16 mouse cellular contexts compared by ENCODE assay signal in the genomic region with DNA sequence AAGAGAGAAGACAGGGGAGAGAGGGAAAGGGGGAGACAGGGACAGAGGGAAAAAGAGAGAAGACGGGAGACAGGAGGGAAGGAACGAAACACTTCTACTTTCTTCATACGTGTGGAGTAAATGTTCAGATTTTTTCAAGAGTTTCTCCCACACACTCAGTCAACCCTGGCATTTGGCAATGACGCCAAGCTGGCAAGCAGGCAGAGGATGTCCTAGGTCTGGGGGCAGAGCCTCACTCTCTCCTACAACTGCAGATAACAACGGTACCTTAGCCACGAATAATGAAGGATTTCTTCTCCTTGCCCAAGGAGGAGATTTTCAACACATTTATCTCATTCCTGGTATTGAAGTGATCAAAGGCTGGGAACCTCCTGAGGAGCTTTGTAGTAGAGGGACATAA. TPM values are rescaled to one million over a fixed set of nuclear protein-coding genes. Genes with fewer than 3 reads are reported as not detected.
A peak's percentile ranks its signal among the peaks of the same experiment; 100 is the strongest.
DNase-seq lines count a peak whose midpoint lies in the region; ATAC-seq lines count a peak whose summit lies in the region.
"Had no signal": no experiment of that assay in that cellular context is flagged by ENCODE, and none has a peak within 500 bp of the region (broad histone marks: within the 10 kb centered on the region; RNA-seq: fewer than 3 reads in every experiment).

No protein-coding gene starts in this region.

- ATAC-seq in activated CD4-positive, CD25-positive, alpha-beta regulatory T cell, adult 4 months, result peak; percentile 23
- no peak for ATAC-seq in intestine, embryonic 16.5 days
- ATAC-seq: hindbrain, postnatal 0 days had no signal

- no peak for DNase-seq in heart, embryonic 10.5 days (ENCODE audit: low spot score)
- DNase-seq in heart, postnatal 25 days (ENCODE audit: low spot score), result no peak
- peak; percentile 30 for DNase-seq in lung, postnatal 10 days
- no peak for DNase-seq in lung, adult 18-20 months
- DNase-seq in gastrocnemius, postnatal 25 days, result no peak
- no peak for DNase-seq in c-Kit-positive CD71-positive TER-119-positive erythroid progenitor cells, embryonic 14.5 days (ENCODE audit: low spot score)
- DNase-seq: liver; lung, postnatal 14 days had no signal

- intact Hi-C loops in heart, postnatal 25 days (cut with DNase I), result no loop called here

- no peaks in the 10 kb centered on the region for H3K36me3 ChIP-seq in heart, embryonic 10.5 days
- H3K36me3 ChIP-seq in intestine, embryonic 16.5 days (ENCODE audit: control insufficient read depth, insufficient read depth, low read length), result no peaks in the 10 kb centered on the region
- H3K36me3 ChIP-seq: embryonic facial prominence, embryonic 10.5 days; midbrain, embryonic 12.5 days; neural tube, embryonic 12.5 days; stomach, embryonic 15.5 days had no signal

- peak overlapping the region; percentile 33 for H3K27ac ChIP-seq in heart, embryonic 10.5 days
- 0 out of 2 replicates have a peak overlapping the region, but pooled peaks have one; percentile 27 for H3K27ac ChIP-seq in intestine, embryonic 16.5 days (ENCODE audit: low read length)
- H3K27ac ChIP-seq: embryonic facial prominence, embryonic 10.5 days; hindbrain, postnatal 0 days; midbrain, embryonic 12.5 days; neural tube, embryonic 12.5 days; stomach, embryonic 15.5 days had no signal

- H3K27me3 ChIP-seq in heart, embryonic 10.5 days (ENCODE audit: insufficient read depth, poor library complexity, severe bottlenecking), result no peaks in the 10 kb centered on the region
- H3K27me3 ChIP-seq in intestine, embryonic 16.5 days (replicated peaks; ENCODE audit: control insufficient read depth, insufficient read depth, low read length), result no peaks in the 10 kb centered on the region
- H3K27me3 ChIP-seq: midbrain, embryonic 12.5 days; neural tube, embryonic 12.5 days; Patski; stomach, embryonic 15.5 days had no signal

- peaks cover 68% of the 10 kb centered on the region for H3K4me1 ChIP-seq in heart, embryonic 10.5 days
- peaks cover 43% of the 10 kb centered on the region for H3K4me1 ChIP-seq in intestine, embryonic 16.5 days (ENCODE audit: control insufficient read depth, insufficient read depth, low read length)

- H3K9me3 ChIP-seq in heart, embryonic 10.5 days, result no peaks in the 10 kb centered on the region
- H3K9me3 ChIP-seq in intestine, embryonic 16.5 days (ENCODE audit: control insufficient read depth, low read length), result no peaks in the 10 kb centered on the region
- H3K9me3 ChIP-seq: embryonic facial prominence, embryonic 10.5 days; midbrain, embryonic 12.5 days; neural tube, embryonic 12.5 days; stomach, embryonic 15.5 days had no signal

- no peak overlapping the region for H3K4me3 ChIP-seq in heart, embryonic 10.5 days
- no peak overlapping the region for H3K4me3 ChIP-seq in intestine, embryonic 16.5 days (ENCODE audit: low read length)
- H3K4me3 ChIP-seq: embryonic facial prominence, embryonic 10.5 days; midbrain, embryonic 12.5 days; neural tube, embryonic 12.5 days; stomach, embryonic 15.5 days had no signal

- H3K4me2 ChIP-seq in intestine, embryonic 16.5 days (ENCODE audit: low read depth, low read length), result peak overlapping the region; percentile 39; the same call in 1 of the 2 replicates
- H3K4me2 ChIP-seq: stomach, embryonic 15.5 days had no signal

- peak overlapping the region; percentile 11; the same call in 1 of the 2 replicates for H3K9ac ChIP-seq in intestine, embryonic 16.5 days (ENCODE audit: low read depth, low read length)
- H3K9ac ChIP-seq: midbrain, embryonic 12.5 days; neural tube, embryonic 12.5 days; stomach, embryonic 15.5 days had no signal

- 38% methylated on average over 6 of the region's 6 CpGs for WGBS in heart, embryonic 10.5 days
- WGBS in intestine, embryonic 16.5 days, result 49% methylated on average over 6 of the region's 6 CpGs

RNA-seq across cellular contexts. Expression of gene Rras2, which starts 30.2 kb away (rescaled TPM):
- 51.8 and 57.5 TPM in 2 replicates for polyA plus RNA-seq in heart, embryonic 10.5 days (2016; fragmentation: Nextera tagmentation; extraction: Ambion mirVana)
- 10 to 100 TPM; 48.2 to 50.2 TPM for total RNA-seq in heart, postnatal 25 days (2021)
- polyA plus RNA-seq in activated CD4-positive, CD25-positive, alpha-beta regulatory T cell, adult 4 months (2017; shearing (Covaris generic)), result 10 to 100 TPM in 1 of 2 experiments, 1 to 10 TPM in 1; 8.8 to 17.4 TPM
- polyA plus RNA-seq in intestine, embryonic 16.5 days (2015; fragmentation: Nextera tagmentation; extraction: Ambion mirVana), result 20.6 and 21.2 TPM in 2 replicates
- total RNA-seq in gastrocnemius, postnatal 25 days (2021), result 10 to 100 TPM; 13.9 to 18.5 TPM
